Mouse (Mus musculus) megakaryocyte, embryonic 14.5 days (primary cell): ENCODE results near the gene Pkd1l3.

Source experiments
- FLI1 ChIP-seq: IDR thresholded peaks from 2 replicates; pipeline ENCODE4 v1.6.1; 2012; ENCODE audit warnings: low read length, inconsistent platforms, mixed read lengths
- GATA1 ChIP-seq: IDR thresholded peaks from 3 replicates; pipeline ENCODE4 v1.6.1; 2012; ENCODE audit warnings: mixed read lengths, low read length, inconsistent platforms, borderline replicate concordance

DNA sequence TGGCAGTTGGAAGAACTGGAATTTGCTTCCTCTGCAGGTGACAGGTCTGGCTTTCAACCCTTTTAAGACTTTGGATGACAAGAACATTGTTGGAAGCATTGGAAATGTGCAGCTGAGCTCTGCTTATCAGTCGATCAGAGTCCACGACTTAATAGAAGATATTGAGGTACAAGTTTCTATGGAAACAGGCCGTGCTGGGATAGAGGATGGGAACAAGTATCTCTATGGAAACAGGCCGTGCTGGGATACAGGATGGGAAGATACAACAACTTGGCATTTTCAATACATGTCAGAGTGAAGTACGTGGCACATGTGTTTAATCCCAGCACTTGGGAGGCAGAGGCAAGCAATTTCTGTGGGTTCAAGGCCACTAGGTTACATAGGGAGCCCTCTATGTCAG lies 18.2 kb downstream of the Pkd1l3 start:
- TF ChIP-seq GATA1 (no peak), FLI1 (no peak)
